Mouse (Mus musculus): ENCODE data around the gene Mthfr. TPM values are rescaled to one million over a fixed set of nuclear protein-coding genes. Genes with fewer than 3 reads are reported as not detected.

The Mthfr gene
- total RNA-seq, 2 experiments from 2014 or later, result 28.7 to 31.9 TPM

GRCm38 (mm10) chr4:148060120-148061085 lies 21.5 kb downstream of the Mthfr start:
- DNase-seq (ENCODE audit: extremely low spot score in 1 of 2, low spot score in 1 of 2), result no peak

DNA sequence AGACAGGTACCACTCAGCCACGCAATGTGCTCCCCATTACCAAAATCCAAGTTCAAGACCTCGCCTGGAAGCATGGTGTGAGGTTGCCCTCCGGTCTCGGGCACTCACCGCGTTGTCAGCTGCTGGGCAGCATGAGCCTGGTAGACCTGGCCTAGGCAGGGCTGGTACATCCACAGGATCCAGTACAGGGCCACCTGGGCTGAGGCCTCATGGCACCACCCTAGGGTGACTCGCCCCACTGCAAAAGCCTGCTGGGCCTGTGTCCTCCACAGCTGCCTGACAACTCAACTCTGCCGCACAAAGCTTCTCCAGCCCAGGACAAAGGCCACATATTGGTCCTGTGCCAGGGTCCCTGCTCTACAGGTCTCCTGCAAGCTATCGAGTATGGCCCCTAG lies 22.2 kb downstream of the Mthfr start:
- DNase-seq (ENCODE audit: extremely low spot score in 1 of 2, low spot score in 1 of 2), result no peak

DNA sequence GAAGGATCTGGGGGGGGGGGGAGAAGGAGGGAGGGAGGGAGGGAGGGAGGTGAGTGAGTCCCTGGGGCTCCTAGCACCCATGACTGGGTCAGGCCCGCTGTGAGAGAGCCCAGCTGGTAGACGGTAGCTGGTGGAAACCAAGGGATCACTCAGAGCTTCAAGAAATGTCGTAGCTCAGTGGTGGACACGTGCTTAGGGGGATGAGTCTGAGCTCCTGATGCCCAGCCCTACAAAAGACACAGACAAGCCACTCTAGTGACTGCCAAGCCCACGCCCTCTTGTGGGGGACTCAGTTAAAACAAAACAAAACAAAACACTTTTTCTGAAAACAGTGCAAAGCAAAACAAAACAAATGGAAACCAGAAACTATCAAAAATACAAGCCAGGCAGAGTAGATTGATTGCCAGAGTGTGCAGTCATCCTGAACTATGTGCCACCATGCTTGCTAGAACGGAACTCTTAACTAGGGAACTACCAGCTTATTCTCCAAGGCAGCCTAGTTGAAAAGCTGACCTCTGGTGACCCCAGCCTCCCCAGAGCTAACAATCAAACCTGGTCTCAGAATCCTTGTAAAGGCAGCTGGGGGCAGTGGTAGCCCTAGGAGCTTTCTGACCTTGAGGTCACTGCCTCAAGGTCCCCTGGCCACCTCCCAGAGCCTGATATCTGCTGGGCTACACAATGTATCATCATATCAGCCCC lies 27.0 kb downstream of the Mthfr start:
- no peak for DNase-seq (ENCODE audit: extremely low spot score in 1 of 2, low spot score in 1 of 2)

GRCm38 (mm10) chr4:148066401-148066744 lies 27.5 kb downstream of the Mthfr start:
- DNase-seq (ENCODE audit: extremely low spot score in 1 of 2, low spot score in 1 of 2), result no peak

DNA sequence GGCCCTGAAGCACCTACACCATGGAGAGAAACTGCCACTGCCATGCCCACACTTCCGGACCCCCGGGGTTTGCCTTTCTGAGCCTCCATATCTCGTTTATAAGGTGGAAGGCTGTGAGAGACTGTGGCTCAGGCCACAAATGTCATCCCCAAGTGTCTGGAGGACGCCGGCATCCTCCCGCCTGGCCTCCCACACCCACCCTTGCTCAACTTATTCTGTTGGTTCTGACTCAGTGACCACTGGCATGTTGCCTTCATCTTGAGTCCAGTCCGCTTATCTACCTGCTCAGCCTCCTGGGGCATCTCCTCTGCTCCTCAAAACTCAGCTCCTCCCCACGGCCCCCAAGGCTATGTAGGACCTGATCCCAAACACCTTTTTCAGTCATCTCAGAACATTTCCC lies 28.5 kb downstream of the Mthfr start:
- DNase-seq (ENCODE audit: extremely low spot score in 1 of 2, low spot score in 1 of 2), result no peak

DNA sequence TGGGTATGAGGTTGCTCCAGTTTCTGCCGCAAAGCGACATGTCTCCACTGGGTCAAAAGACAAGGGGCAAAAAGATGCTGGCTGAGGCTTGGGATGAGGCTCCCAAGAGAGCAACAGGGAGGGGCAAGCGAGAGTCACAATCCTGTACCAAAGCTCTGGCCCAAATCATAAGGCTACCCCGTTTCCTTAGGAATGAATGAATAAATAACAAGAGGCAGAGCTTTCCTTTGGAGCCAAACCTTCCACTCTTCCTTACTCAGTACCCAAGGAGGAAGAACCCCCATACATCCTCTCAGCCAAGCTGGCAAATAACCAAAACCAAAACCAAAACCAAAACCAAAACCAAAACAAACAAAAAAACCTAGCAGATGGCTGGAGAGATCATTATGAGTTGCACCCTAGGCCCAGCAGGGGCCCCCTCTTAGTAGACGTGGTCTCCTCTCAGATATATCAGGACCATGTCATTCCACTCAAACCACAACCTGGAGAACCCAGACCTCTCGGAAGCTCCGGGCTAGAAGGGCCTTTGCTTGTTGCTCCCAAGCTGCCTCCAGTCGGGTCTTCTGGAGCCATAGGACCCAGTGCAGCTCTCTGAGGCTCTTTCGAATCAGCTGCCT lies 30.8 kb downstream of the Mthfr start:
- DNase-seq (ENCODE audit: extremely low spot score in 1 of 2, low spot score in 1 of 2), result no peak

GRCm38 (mm10) chr4:148071508-148071907 lies 32.6 kb downstream of the Mthfr start:
- DNase-seq (ENCODE audit: extremely low spot score in 1 of 2, low spot score in 1 of 2), result no peak

DNA sequence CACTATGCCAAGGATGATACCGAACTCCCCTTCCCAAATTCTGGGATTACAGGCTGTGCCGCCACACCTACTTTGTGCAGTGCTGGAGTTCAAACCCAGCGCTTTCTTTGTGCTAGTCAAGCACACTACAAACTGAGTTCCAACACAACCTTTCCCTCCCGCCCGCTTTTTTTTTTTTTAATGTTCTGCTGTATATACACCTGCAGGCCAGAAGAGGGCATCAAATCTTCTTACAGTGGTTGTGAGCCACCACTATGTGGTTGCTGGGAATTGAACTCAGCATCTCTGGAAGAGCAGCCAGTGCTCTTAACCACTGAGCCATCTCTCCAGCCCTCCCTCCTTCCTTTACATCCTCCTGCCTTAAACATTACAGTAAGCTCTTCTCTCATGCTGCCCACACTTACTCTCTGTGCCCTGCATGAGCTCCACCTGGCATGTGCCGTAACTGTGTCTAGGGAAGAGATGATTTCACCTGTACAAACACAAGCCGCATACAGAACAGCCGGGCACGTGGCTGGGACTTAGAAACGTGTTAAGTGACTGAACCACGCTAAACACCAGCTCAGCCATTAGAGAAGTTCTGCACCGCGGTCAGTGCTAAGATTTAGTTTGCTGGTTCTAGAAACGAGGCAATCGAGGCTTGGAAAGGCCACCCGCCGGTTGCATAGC lies 35.8 kb downstream of the Mthfr start:
- no peak for DNase-seq (ENCODE audit: extremely low spot score in 1 of 2, low spot score in 1 of 2)

GRCm38 (mm10) chr4:148075259-148075658 lies 36.4 kb downstream of the Mthfr start:
- peak in 1 of 2 experiments; percentile 62 for DNase-seq (ENCODE audit: extremely low spot score in 1 of 2, low spot score in 1 of 2)

GRCm38 (mm10) chr4:148075881-148076280 lies 37.0 kb downstream of the Mthfr start:
- DNase-seq (ENCODE audit: extremely low spot score in 1 of 2, low spot score in 1 of 2), result no peak

DNA sequence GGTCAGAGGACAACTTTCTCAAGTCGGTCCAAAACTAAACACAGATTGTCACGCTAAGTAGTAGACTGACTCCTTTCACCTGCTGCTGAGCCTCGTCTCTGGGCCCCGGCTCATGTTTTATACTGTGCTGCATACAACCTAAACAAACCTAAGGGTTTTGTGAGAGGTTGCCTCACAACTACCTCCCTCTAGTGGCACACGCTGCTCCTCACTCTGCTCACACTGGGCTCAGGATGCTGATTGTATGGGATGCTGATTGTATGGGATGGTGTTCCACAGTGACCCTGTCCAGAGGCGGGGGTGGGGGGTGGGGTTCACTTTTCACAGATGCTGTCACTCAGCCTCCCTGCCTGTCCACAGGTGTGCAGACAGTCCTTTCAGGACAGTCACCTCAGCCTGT lies 40.3 kb downstream of the Mthfr start:
- DNase-seq (ENCODE audit: extremely low spot score in 1 of 2, low spot score in 1 of 2), result no peak

DNA sequence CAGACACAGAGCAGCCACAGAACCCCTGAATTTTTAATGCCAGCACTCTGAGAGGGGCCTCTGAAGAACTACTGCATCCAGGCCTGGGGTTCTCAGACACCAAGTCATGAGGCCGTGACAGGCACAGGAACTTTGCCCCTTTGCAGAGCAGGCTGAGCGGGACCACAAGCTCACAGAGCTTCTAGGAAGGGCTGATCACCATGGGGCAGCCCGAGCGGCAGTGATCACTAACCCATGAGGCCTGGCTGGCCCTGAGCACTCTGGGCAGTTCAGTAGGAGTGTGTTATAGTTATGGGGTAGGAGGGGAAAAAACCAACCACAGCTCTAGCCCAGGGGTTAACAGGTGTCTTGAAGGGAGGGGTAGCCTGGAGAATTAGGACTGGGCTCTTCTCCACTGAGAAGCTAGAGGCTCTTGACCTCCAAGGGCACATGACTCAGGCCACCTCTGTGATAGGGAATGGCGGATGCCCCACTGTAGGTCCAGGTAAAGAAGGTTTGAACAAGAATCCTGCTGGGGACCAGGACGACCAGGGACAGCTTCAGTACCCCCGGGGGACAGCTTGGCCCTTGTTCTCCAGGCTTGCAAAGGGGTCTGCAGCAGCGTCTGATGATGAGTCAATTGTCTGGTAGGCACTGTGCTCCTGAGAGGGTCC lies 41.2 kb downstream of the Mthfr start:
- DNase-seq (ENCODE audit: extremely low spot score in 1 of 2, low spot score in 1 of 2), result no peak

DNA sequence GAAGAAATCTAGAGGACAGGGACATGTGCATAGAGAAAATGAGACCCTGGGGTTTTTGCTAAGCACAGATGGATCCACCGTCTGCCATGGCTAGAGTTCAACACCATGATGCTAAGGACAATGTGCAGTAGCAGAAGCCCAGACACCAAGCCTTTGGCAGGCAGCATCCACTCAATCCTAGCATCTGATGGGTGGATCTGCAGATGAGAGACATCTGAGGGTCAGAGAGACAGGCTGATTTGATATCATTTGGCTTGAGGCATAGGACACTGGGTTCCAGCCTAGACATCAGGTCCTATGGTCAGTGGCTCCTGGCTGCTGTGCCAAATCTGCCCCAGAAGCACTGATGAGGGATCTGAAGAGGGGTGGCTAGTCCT lies 41.7 kb downstream of the Mthfr start:
- DNase-seq (ENCODE audit: extremely low spot score in 1 of 2, low spot score in 1 of 2), result no peak

DNA sequence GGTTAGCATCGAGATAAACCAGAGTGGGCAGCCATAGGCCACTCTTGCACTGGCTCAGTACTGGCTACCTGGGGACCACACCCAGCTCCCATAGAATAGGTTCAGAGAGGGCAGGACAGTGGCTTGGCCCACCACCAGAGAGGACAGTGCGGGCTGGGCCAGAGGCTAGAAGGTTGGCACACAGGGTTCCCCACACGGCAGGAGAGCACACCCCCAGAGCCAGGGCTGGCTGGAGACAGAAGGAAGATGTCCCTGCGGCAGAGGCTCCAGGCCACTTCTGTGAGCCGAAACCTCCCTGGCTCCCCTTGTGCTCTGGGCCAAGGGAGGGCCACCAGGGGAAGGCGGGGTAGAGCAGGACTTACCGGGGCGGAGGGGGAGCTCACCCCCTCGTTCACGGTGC lies 42.3 kb downstream of the Mthfr start:
- no peak for DNase-seq (ENCODE audit: extremely low spot score in 1 of 2, low spot score in 1 of 2)

DNA sequence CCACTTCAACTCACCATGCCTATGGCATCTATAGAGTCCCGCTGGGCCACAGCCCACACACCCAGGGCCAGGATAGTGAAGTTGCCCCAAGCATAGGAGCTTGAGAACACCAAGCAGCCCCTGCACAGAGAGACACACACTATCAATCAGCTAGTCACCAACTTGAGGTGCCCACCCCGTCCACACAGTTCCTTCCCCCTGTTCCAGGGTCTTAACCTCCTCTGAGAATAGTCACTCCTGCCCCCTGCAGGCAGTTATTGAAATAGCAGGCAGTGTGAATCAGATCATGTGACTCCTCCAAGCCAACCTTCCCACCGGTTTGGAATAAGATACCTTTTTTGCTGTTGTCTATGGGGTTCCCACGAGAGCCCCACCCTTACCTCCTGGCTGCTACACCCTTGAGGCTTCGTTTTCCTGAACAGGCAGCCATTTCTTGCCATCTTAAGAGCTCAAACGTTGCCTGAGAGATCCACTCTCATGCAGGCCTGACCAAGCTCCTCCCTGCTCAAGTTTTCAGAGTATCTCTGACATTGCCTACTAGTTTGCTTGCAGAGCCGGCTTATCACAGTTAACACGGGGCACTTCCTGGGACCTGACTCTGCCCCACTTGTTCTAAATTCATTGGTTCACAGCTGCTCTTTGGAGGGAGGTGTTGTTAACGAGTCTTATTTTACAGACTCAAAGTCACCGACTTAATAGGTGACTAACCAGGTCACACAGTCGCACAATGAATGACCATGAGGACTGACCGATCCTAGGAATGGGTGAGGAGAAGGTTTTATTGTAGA lies 43.6 kb downstream of the Mthfr start:
- peak in 1 of 2 experiments; percentile 67 for DNase-seq (ENCODE audit: extremely low spot score in 1 of 2, low spot score in 1 of 2)

DNA sequence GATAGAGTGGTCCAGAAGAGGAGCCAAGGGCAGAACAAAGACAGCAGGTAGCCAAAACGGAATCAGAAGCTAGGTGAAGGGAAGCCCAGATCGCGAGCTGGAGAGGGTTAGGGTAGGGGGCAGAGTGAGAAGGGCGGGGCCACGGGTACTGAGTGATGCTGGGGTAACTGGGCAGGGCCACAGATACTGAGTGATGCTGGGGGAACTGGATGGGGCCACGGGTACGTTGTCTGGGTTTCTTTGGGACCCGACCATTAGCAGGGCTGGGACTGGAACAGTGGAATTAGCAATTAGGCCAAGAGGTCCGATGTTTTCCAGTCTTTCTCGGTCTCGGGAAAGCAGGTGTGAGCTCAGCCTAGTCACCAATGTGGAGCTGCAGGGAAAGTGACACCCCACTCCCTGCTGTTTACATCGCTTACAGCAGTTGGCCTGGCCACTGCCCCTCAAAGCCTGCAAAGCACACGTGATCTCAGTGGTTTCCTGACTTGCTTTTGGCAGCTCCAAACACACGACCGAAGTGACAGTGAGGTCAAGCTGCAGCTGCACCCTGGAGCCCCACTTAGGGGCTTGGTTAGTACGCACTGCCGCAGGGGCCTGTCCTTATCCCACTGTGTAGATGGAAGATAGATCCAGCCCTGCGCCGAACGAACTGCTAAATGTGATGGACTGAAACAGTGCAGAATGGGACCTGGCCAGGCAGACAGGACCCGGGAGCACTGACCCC lies 44.5 kb downstream of the Mthfr start:
- DNase-seq (ENCODE audit: extremely low spot score in 1 of 2, low spot score in 1 of 2), result no peak

- DNase-seq (ENCODE audit: extremely low spot score in 1 of 2, low spot score in 1 of 2), result no peak
Measured at GRCm38 (mm10) chr4:148084261-148084714, 45.4 kb downstream of the Mthfr start.

DNA sequence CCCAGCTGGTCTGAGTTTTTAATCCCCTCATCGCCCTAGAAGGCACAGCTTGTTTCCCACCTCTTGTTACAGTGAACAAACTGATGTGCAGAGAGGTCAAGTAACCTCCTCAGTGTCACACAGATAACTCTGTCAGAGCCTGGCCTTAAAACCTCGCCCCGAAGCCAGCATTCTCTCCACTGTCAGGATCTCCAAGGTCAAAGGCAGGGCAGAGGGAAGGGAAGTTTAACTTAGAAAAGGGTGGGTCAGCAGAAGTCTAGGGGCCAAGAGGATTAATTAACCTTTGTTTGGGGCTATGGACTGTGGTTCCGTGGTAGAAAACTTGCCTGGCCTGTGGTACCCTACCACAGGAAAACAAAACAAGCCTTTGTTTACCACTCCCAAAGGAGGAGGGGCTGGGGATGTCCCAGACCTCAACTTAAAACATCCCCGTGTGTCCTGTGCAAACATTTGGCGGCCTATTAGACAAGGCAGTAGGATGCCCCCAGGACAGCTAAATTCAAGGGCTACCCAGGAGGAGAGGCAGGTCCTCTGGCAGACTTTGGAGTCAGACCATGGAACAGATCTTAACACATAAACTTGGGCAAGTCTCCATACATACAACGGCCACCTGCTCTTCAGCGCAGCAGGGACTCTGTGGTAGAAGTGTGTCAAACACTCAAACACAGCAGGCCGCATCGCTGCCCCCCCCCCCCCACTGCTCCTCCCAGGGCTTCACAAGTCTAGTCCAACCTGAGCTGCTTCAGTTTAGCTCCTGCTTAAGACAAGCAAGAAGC lies 46.4 kb downstream of the Mthfr start:
- no peak for DNase-seq (ENCODE audit: extremely low spot score in 1 of 2, low spot score in 1 of 2)
